Mouse (Mus musculus) bone marrow, adult 2 months (tissue): ENCODE results near the gene Sgms1. TPM values are rescaled to one million over a fixed set of nuclear protein-coding genes. Genes with fewer than 3 reads are reported as not detected.

Source experiments
- H3K27ac ChIP-seq: fragments of 200-500 bp; 2 replicates; pipeline ENCODE4 v1.5.1; 2012; ENCODE audit warnings: low read depth, mild to moderate bottlenecking, control low read depth, inconsistent platforms, low read length; ENCODE audit not compliant: control insufficient read depth, poor library complexity, insufficient read depth
- H3K4me1 ChIP-seq: fragments of 200-500 bp; 2 replicates; pipeline ENCODE4 v1.6.1; 2011; ENCODE audit warnings: low read length; ENCODE audit not compliant: control insufficient read depth, insufficient read depth
- H3K4me3 ChIP-seq: fragments of 200-500 bp; replicated peaks from 2 replicates; pipeline ENCODE3; 2011; ENCODE audit warnings: mild to moderate bottlenecking, low read depth, low read length, control low read depth; ENCODE audit not compliant: control insufficient read depth
- CTCF ChIP-seq: fragments of 200-500 bp; IDR thresholded peaks from 2 replicates; pipeline ENCODE4 v1.5.1; 2011; ENCODE audit warnings: low read length, control low read depth; ENCODE audit not compliant: control insufficient read depth, insufficient read depth
- POLR2A ChIP-seq: fragments of 200-500 bp; IDR thresholded peaks from 2 replicates; pipeline ENCODE4 v1.6.1; 2011; ENCODE audit warnings: low read depth, mild to moderate bottlenecking, control low read depth, low read length, borderline replicate concordance; ENCODE audit not compliant: control insufficient read depth
- WGBS: fragments of 180-500 bp; shearing (Covaris S2); methylation state at CpG from one replicate; pipeline ENCODE4 v1.1.7; 2018; 5-methylcytosine and 5-hydroxymethylcytosine counted together
- polyA plus RNA-seq: library from polyadenylated mRNA; stranded (reverse); fragments of >200 nt; gene quantifications from 2 replicates; pipeline ENCODE4 v1.2.4, GENCODE M21; 2011; ENCODE audit warnings: low replicate concordance; ENCODE audit not compliant: missing spikeins, insufficient read depth, insufficient read length

Sgms1 gene
- polyA plus RNA-seq, 1 experiment, result 19.7 TPM

- Histone ChIP-seq H3K27ac (no peak overlapping the region), H3K4me3 (no peak overlapping the region), H3K4me1 (no peaks in the 10 kb centered on the region)
- 84% methylated on average over 17 of the region's 17 CpGs for WGBS
- no peak for TF ChIP-seq POLR2A
- no peak for TF ChIP-seq CTCF
These were observed 45.4 kb downstream of the Sgms1 start for GRCm38 (mm10) chr19:32343937-32344737.

DNA sequence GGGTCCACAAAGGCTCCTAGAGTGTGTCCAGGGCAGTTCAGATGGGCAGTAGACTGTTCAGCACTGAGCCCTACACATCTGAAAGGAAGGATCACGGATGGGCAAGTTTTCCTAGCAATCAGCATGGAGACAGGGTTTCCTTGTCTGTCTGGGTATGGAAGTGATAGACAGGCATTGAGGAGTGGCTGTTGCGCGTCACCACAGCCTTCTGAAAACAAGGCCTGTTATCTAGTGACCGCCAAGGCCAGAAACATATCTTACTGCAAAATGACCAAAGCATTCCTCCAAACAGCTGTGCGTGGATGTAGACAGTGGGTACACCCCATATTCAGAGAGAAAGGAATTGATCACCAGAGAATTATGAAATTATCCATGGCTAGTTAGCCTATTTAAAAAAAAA is 47.1 kb downstream of the Sgms1 start:
- H3K4me1 ChIP-seq, result no peaks in the 10 kb centered on the region
- 78% methylated on average over 5 of the region's 5 CpGs for WGBS

DNA sequence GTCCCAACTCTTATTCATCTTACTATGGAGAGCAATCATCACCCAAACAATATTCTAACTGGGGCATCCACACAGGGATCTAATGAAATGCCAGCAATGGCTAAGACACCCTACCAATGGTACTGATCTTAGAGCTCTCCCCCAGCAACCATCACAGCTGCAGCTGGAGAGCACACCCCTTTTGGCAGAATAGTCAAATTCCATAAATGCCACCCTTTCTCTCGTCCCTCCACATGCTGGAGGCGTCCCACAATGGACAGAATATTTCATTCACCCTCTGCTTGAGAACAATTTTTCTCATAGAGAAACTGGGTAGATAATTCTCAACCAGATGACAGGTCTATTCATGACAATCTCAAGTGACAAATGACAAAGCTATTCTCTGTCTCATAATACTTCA is 48.4 kb downstream of the Sgms1 start:
- H3K4me1 ChIP-seq, result no peaks in the 10 kb centered on the region
- H3K4me3 ChIP-seq, result no peak overlapping the region
- H3K27ac ChIP-seq, result no peak overlapping the region
- TF ChIP-seq CTCF, result no peak
- TF ChIP-seq POLR2A, result no peak
- WGBS, result 77% methylated on average over 2 of the region's 2 CpGs

More for the DNA sequence above, 47.1 kb downstream of the Sgms1 start:
- Histone ChIP-seq H3K4me3 (no peak overlapping the region), H3K27ac (no peak overlapping the region)
- TF ChIP-seq POLR2A (no peak), CTCF (no peak)

DNA sequence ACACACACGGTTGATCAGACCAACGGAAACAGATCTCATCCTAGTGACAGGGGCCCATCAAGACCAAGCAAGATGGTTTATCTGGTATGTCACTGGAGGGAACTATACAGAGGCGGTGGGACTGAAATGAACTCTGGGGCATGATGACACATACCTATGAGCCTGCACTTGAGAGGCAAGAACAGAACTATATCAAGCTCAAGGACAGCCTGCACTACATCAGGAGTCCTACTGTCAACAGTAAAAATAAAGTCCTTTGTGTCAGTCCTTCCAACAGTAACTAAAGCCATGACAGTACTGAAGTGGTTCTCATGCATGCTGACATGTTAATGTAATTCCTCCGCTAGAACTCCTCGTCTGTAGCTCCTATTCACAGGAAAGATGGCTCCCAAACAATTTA is 49.3 kb downstream of the Sgms1 start:
- 83% methylated on average over 5 of the region's 5 CpGs for WGBS
- Histone ChIP-seq H3K27ac (no peak overlapping the region), H3K4me3 (no peak overlapping the region), H3K4me1 (no peaks in the 10 kb centered on the region)
- TF ChIP-seq POLR2A (no peak), CTCF (no peak)

- H3K4me1 ChIP-seq, result no peaks in the 10 kb centered on the region
- WGBS, result 81% methylated on average over 6 of the region's 6 CpGs
- TF ChIP-seq POLR2A (no peak), CTCF (no peak)
- no peak overlapping the region for H3K27ac ChIP-seq
- no peak overlapping the region for H3K4me3 ChIP-seq
These were observed 51.8 kb downstream of the Sgms1 start for GRCm38 (mm10) chr19:32337708-32338107.

DNA sequence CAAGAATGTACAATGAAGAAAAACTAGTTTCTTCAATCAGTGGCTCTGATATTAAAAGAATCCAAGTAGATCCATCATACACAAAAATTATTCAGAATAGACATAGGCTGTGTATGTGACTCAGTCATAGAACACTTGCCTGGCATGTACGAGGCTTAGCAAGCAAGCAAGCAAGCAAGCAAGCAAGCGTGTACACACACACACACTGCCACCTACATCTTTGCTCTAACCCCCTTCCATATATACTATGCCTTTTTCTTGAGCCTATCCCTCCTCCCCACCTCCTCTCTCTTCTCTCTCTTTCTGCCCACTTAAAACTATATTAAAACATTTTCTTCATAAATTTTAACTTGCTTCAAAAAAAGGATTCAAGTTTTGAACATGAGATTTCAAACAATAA is 54.8 kb downstream of the Sgms1 start:
- H3K4me1 ChIP-seq, result peaks cover 1% of the 10 kb centered on the region; the same call in 1 of the 2 replicates
- H3K27ac ChIP-seq, result no peak overlapping the region
- 80% methylated on average over 2 of the region's 2 CpGs for WGBS
- TF ChIP-seq CTCF (no peak), POLR2A (no peak)
- H3K4me3 ChIP-seq, result no peak overlapping the region

GRCm38 (mm10) chr19:32333544-32333943 is 56.0 kb downstream of the Sgms1 start:
- no peak overlapping the region for H3K4me3 ChIP-seq
- no peak overlapping the region for H3K27ac ChIP-seq
- H3K4me1 ChIP-seq, result peaks cover 1% of the 10 kb centered on the region; the same call in 1 of the 2 replicates
- TF ChIP-seq POLR2A (no peak), CTCF (no peak)
- 75% methylated on average over 4 of the region's 4 CpGs for WGBS

GRCm38 (mm10) chr19:32332779-32333460 is 56.6 kb downstream of the Sgms1 start:
- no peak for TF ChIP-seq CTCF
- TF ChIP-seq POLR2A, result no peak
- H3K27ac ChIP-seq, result no peak overlapping the region
- H3K4me3 ChIP-seq, result no peak overlapping the region
- peaks cover 1% of the 10 kb centered on the region; the same call in 1 of the 2 replicates for H3K4me1 ChIP-seq
- 89% methylated on average over 17 of the region's 17 CpGs for WGBS
